Mouse (Mus musculus) small intestine, adult 2 months (tissue): ENCODE data around the gene Gatc.

Experiments used
- CTCF ChIP-seq: fragments of 200-500 bp; IDR thresholded peaks from 2 replicates; pipeline ENCODE4 v1.5.1; 2012; ENCODE audit warnings: low read depth, mild to moderate bottlenecking, control low read depth, inconsistent platforms, low read length, moderate library complexity, mixed read lengths; ENCODE audit not compliant: insufficient replicate concordance, insufficient read length; ENCODE audit errors: extremely low read depth
- POLR2A ChIP-seq: fragments of 200-500 bp; IDR thresholded peaks from 2 replicates; pipeline ENCODE4 v1.6.1; 2012; ENCODE audit warnings: low read depth, mild to moderate bottlenecking, control low read depth, inconsistent platforms, low read length, moderate library complexity

GRCm38 (mm10) chr5:115359851-115360372 is 18.9 kb upstream of the Gatc start:
- TF ChIP-seq CTCF (no peak), POLR2A (no peak)
